Mouse (Mus musculus): ENCODE results near the gene Bmp7.

Gene Bmp7

GRCm38 (mm10) chr2:172851773-172852172 lies 88.3 kb downstream of the Bmp7 start:
- no peak for DNase-seq (ENCODE audit: low spot score)

- peak; percentile 40 for DNase-seq (ENCODE audit: low spot score)
Measured at GRCm38 (mm10) chr2:172848193-172848592, 91.9 kb downstream of the Bmp7 start.

- DNase-seq (ENCODE audit: low spot score), result no peak
Measured at GRCm38 (mm10) chr2:172846311-172846575, 93.9 kb downstream of the Bmp7 start.

GRCm38 (mm10) chr2:172845536-172846310 lies 94.4 kb downstream of the Bmp7 start:
- DNase-seq (ENCODE audit: low spot score), result no peak

GRCm38 (mm10) chr2:172843903-172844302 lies 96.2 kb downstream of the Bmp7 start:
- DNase-seq (ENCODE audit: low spot score), result no peak

- no peak for DNase-seq (ENCODE audit: low spot score)
Measured at GRCm38 (mm10) chr2:172842306-172842705, 97.8 kb downstream of the Bmp7 start.

GRCm38 (mm10) chr2:172840905-172841750 lies 99.0 kb downstream of the Bmp7 start:
- no peak for DNase-seq (ENCODE audit: low spot score)

- DNase-seq (ENCODE audit: low spot score), result no peak
Measured at GRCm38 (mm10) chr2:172839317-172839980, 100.7 kb downstream of the Bmp7 start.

- no peak for DNase-seq (ENCODE audit: low spot score)
Measured at GRCm38 (mm10) chr2:172836516-172836915, 103.6 kb downstream of the Bmp7 start.

GRCm38 (mm10) chr2:172833196-172833595 lies 106.9 kb downstream of the Bmp7 start:
- DNase-seq (ENCODE audit: low spot score), result peak; percentile 35

GRCm38 (mm10) chr2:172831762-172832161 lies 108.4 kb downstream of the Bmp7 start:
- DNase-seq (ENCODE audit: low spot score), result peak; percentile 85

GRCm38 (mm10) chr2:172831133-172831532 lies 109.0 kb downstream of the Bmp7 start:
- DNase-seq (ENCODE audit: low spot score), result peak; percentile 95

GRCm38 (mm10) chr2:172828229-172828628 lies 111.9 kb downstream of the Bmp7 start:
- no peak for DNase-seq (ENCODE audit: low spot score)

GRCm38 (mm10) chr2:172827564-172827963 lies 112.6 kb downstream of the Bmp7 start:
- peak; percentile 39 for DNase-seq (ENCODE audit: low spot score)

- DNase-seq (ENCODE audit: low spot score), result no peak
Measured at GRCm38 (mm10) chr2:172825785-172826145, 114.4 kb downstream of the Bmp7 start.

GRCm38 (mm10) chr2:172824906-172825784 lies 115.0 kb downstream of the Bmp7 start:
- DNase-seq (ENCODE audit: low spot score), result peak; percentile 64

GRCm38 (mm10) chr2:172818631-172819230 lies 121.4 kb downstream of the Bmp7 start:
- no peak for DNase-seq (ENCODE audit: low spot score)

All from urinary bladder, postnatal 25 days (tissue).